Mouse (Mus musculus): ENCODE results near the gene Rad23a. TPM values are rescaled to one million over a fixed set of nuclear protein-coding genes. Genes with fewer than 3 reads are reported as not detected.

Rad23a gene
- polyA plus RNA-seq, 1 experiment from 2014 or later, result 102 TPM

DNA sequence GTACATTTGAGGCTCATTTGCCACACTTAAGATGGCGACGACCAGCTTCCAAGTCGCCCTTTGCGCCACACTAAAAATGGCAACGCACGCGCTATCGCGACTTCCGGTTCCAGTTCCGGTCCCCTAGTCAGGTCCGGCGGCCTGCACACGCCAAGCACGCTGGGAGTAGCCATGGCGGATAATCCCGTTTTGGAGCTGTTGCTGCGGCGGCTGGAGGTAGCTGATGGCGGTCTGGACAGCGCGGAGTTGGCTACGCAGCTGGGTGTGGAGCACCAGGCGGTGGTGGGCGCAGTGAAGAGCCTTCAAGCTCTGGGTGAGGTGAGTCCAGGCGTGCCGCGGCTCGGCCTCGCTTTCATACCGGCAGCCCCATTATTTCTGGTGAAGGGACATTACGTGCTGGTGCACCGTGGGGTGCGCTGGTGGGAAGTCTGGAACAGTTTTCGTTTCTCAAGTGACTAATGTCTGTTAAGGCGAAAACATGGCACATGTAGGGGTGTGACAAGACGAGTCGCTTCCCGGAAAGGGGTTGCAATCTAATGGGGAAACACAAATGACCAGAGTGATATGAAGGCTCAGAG is 16.5 kb upstream of the Rad23a start, which contains the start of gene Farsa:
Farsa (plus strand) TSS at position 126 of the 578 bp plus-strand sequence.
- H3K9me3 ChIP-seq, result no peaks in the 10 kb centered on the region
- H3K4me1 ChIP-seq, result peaks cover 12% of the 10 kb centered on the region
- WGBS, result under 1% methylated on average over 39 of the region's 39 CpGs
- H3K4me3 ChIP-seq, result peak within 1 kb of the TSS; percentile 90
- H3K9ac ChIP-seq, result peak within 1 kb of the TSS; percentile 88
- H3K36me3 ChIP-seq, result peaks cover 29% of the 10 kb centered on the region
- H3K27me3 ChIP-seq, result no peaks in the 10 kb centered on the region
- peak within 1 kb of the TSS; percentile 85 for H3K27ac ChIP-seq
- H3K4me2 ChIP-seq, result peak within 1 kb of the TSS; percentile 65
- ATAC-seq (ENCODE audit: insufficient number of reproducible peaks, low FRiP score, low TSS enrichment, low read depth), result peak; percentile 86

DNA sequence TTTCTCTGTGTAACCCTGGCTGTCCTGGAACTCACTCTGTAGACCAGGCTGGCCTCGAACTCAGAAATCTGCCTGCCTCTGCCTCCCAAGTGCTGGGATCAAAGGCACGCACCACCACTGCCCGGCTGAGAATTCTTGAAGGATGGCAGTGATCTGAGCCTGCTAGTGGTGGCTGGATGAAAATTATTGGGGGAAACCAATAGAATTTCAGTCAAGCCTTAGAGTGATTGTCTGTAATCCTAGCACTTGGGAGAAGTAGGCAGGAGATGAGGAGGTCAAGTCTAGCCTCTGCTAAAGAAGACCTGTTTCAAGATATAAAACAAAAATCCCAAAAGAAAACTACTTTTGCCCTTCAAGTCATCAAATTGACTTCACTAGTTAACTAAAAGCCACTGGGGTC is 16.0 kb upstream of the Rad23a start:
- H3K9me3 ChIP-seq, result no peaks in the 10 kb centered on the region
- H3K4me3 ChIP-seq, result peak overlapping the region; percentile 90; the same call in 1 of the 2 replicates
- WGBS, result 94% methylated on average over 3 of the region's 3 CpGs
- no peak overlapping the region for H3K9ac ChIP-seq
- no peak for ATAC-seq (ENCODE audit: insufficient number of reproducible peaks, low FRiP score, low TSS enrichment, low read depth)
- peaks cover 12% of the 10 kb centered on the region for H3K4me1 ChIP-seq
- no peak overlapping the region for H3K27ac ChIP-seq
- no peak overlapping the region for H3K4me2 ChIP-seq
- no peaks in the 10 kb centered on the region for H3K27me3 ChIP-seq
- peaks cover 24% of the 10 kb centered on the region for H3K36me3 ChIP-seq

DNA sequence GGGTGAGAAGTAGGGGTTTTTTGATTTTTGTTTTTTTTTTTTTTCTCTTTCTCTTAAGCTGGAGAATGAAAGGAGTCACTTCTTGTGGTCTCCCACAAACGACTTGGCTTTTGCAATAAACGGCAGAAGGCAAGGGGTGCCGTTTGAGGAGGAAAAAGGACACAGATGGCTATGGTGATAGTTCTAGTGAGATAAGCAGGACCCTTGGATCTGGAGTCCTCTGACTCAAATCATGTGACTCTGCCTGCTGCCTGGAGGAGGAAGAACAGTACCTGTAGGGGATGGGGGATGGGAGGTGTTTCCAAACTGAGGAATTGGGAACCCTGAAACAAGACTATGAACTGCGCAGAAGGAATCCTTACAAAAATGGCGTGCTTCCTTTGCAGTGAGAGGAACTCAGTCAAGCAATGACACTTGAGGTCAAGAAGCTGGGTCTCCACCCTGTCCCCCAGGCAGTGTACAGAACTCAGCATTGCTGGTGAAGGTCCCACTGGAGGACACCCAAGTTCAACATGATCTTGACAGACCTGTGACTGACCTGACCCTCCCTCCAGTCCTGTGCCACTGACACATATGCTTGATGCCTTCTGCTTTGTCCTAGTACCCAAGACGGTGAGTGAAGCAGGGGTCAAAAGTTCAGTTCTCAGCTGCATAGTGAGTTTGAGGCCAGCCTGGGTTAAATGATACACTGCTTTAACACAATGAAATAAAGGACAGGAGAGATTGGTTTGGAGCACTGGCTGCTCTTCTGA is 7.4 kb upstream of the Rad23a start:
- Histone ChIP-seq H3K4me1 (peaks cover 24% of the 10 kb centered on the region), H3K4me3 (peak overlapping the region; percentile 91), H3K27me3 (no peaks in the 10 kb centered on the region), H3K9ac (no peak overlapping the region), H3K27ac (peak overlapping the region; percentile 77; the same call in 1 of the 2 replicates), H3K36me3 (peaks cover 23% of the 10 kb centered on the region), H3K4me2 (peak overlapping the region; percentile 70), H3K9me3 (no peaks in the 10 kb centered on the region)
- WGBS, result 43% methylated on average over 6 of the region's 6 CpGs
- no peak for ATAC-seq (ENCODE audit: insufficient number of reproducible peaks, low FRiP score, low TSS enrichment, low read depth)

DNA sequence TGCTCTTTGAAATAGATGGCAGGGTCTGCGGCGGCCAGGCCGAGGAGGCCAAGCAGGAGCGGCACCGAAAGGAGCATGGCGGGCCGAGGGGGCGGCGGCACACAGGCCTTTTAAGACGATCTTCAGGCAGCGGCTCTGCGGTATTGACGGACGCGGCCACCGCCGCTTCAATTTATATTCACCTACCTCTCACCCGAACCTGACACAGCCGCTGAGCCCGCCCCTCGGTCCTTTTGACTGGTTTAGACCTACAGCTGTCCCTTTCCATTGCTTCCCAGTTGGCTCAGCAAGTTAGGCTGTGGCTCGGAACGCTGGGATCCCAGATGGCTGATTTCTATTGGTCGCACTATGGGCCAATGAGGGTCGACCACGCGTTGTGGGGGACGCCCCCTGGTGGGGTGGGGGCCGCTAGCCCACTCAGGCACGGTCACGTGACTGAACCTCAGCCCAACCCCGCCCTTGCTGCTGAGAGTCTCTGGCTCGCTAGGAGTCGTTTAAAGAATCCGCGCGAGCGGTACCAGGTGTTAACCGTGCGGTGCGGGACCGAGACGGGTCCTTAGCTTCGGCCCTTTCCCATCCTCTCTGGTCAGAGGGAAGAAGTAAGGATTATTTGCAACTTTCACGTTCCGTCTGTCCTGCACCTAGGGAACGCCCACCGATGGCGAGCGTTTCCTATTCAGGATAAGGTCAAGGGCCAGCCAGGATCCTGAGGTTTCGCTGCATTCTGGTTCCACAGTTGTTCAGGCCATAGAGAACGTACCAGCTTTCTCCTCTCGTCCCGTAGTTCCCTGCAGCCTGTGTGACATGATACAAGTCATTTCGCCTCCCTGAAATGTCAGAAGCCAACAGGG is 6.5 kb upstream of the Rad23a start, which contains the start of gene Calr:
Calr (minus strand) TSS at position 213 of the 851 bp plus-strand sequence.
- Histone ChIP-seq H3K4me2 (peak within 1 kb of the TSS; percentile 70), H3K4me3 (peak within 1 kb of the TSS; percentile 91), H3K4me1 (peaks cover 30% of the 10 kb centered on the region), H3K9ac (peak within 1 kb of the TSS; percentile 92), H3K9me3 (no peaks in the 10 kb centered on the region), H3K36me3 (peaks cover 32% of the 10 kb centered on the region), H3K27me3 (no peaks in the 10 kb centered on the region), H3K27ac (peak within 1 kb of the TSS; percentile 83)
- peak; percentile 99 for ATAC-seq (ENCODE audit: insufficient number of reproducible peaks, low FRiP score, low TSS enrichment, low read depth)
- under 1% methylated on average over 55 of the region's 55 CpGs for WGBS

DNA sequence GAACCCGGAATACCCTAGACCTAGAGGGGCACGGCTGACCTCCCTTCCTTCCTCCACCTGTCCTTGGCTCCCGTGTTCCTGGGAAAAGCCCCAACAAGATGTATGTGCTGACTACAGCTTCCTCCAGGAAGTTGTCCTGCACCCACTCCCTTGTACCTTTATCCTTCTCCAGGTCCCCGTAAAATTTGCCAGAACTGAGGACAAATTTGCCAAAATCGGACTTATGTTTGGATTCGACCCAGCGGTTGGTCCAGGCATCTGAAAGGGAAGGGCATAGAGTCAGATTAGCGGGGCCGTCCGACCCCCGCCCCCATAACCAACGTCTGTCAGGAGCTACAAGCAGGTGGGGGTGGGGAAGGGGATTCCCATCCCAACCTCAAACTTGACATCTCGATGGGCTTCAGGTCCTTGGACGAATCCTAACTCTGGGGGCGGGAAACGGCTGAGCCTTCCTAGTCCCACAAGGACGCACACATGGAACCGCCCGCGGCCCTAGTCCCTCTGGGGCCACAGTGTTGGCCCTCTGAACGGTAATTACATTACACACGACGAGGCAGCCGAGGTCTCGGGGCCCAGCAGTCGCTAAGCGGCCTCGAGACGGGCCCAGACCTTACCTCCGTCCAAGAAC is 5.7 kb upstream of the Rad23a start:
- Histone ChIP-seq H3K4me1 (peaks cover 30% of the 10 kb centered on the region), H3K4me2 (peak overlapping the region; percentile 61), H3K36me3 (peaks cover 38% of the 10 kb centered on the region), H3K4me3 (peak overlapping the region; percentile 91), H3K27me3 (no peaks in the 10 kb centered on the region), H3K9ac (peak overlapping the region; percentile 92), H3K27ac (peak overlapping the region; percentile 83), H3K9me3 (no peaks in the 10 kb centered on the region)
- under 1% methylated on average over 30 of the region's 30 CpGs for WGBS
- peak; percentile 1; the same call in 1 of the 2 replicates for ATAC-seq (ENCODE audit: insufficient number of reproducible peaks, low FRiP score, low TSS enrichment, low read depth)

DNA sequence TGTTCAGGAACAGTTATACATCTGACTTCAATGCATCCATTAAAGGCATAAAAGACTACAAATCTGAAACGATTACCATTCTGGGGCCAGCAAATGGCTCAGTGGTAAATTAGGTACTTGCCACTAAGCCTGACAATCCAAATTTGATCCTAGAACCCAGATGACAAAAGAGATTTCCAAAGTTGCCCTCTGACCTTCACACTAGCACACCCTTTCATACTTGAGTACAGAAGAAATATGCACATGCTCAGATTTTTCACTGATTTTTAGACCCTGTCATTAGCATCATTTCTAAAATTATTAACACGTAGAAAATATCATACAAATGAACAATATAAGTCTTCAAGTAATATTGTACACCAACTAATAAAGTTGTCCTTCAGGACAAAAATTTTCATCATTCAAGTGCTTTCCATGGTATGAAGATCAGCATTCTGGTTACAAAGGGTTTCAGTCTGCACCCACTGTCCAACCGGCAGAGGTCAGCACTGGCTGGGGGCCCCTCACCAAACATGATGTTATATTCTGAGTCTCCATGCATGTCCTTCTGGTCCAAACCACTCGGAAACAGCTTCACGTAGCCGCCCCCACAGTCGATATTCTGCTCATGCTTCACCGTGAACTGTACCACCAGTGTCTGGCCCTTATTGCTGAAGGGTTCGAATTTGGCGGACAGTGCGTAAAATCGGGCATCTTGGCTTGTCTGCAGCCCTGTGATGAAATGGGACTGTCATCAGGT is 5.1 kb upstream of the Rad23a start:
- WGBS, result 11% methylated on average over 12 of the region's 12 CpGs
- Histone ChIP-seq H3K36me3 (peaks cover 38% of the 10 kb centered on the region), H3K9me3 (no peaks in the 10 kb centered on the region), H3K27me3 (no peaks in the 10 kb centered on the region), H3K4me2 (peak overlapping the region; percentile 61), H3K27ac (peak overlapping the region; percentile 83; the same call in 1 of the 2 replicates), H3K4me3 (peak overlapping the region; percentile 91), H3K9ac (peak overlapping the region; percentile 92), H3K4me1 (peaks cover 30% of the 10 kb centered on the region)
- no peak for ATAC-seq (ENCODE audit: insufficient number of reproducible peaks, low FRiP score, low TSS enrichment, low read depth)

DNA sequence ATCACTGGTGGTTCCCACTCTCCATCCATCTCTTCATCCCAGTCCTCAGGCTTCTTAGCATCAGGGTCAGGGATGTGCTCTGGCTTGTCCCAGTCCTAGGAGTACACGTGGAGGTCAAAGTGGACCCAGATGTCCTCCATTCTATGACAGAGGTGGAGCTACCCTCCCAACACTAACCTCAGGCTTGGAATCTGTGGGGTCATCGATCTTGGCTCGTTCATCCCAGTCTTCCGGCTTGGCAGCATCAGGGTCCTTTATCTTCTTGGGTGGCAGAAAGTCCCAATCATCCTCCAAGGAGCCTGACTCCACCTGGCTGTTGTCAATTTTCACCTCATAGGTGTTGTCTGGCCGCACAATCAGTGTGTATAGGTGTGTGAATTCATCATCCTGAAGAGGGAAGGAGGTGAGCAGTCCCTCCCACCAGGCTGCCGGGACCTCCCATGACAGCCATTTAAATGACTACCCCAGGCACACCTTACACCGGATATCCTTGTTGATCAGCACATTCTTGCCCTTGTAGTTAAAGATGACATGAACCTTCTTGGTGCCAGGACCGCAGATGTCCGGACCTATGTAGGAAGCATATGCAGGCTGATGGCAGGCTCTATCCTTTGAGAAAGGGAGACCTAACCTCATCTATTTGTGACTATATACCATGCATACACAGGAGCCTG is 4.1 kb upstream of the Rad23a start:
- 77% methylated on average over 9 of the region's 9 CpGs for WGBS
- H3K27me3 ChIP-seq, result no peaks in the 10 kb centered on the region
- ATAC-seq (ENCODE audit: insufficient number of reproducible peaks, low FRiP score, low TSS enrichment, low read depth), result no peak

DNA sequence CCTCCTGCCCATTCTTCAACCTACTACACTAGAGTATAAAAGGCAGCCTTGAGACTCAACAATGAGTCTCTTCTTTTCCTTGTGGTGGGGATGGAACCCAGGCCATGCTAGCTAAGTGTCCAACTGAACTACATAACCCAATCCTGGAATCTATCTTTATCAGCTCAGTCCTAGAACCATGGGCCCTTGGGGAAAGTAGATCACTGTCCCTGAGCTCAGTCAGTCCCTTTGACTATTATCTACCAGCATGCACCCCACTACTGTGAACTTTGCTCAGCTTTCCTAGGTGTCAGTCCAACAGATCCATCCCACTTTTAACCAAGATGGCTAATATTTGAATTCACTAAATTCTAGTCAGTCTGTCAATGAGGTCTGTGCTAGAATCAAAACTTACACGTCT is 1.0 kb upstream of the Rad23a start:
- H3K36me3 ChIP-seq, result peaks cover 61% of the 10 kb centered on the region
- 0 out of 2 replicates have a peak overlapping the region, but pooled peaks have one; percentile 91 for H3K27ac ChIP-seq
- no peak for ATAC-seq (ENCODE audit: insufficient number of reproducible peaks, low FRiP score, low TSS enrichment, low read depth)
- peaks cover 49% of the 10 kb centered on the region for H3K4me1 ChIP-seq
- no peak overlapping the region for H3K9ac ChIP-seq
- H3K9me3 ChIP-seq, result no peaks in the 10 kb centered on the region
- whole genome bisulfite sequencing, result 72% methylated on average over 1 of the region's 1 CpGs
- H3K27me3 ChIP-seq, result no peaks in the 10 kb centered on the region
- H3K4me2 ChIP-seq, result no peak overlapping the region
- H3K4me3 ChIP-seq, result no peak overlapping the region

More for the DNA sequence above, 4.1 kb upstream of the Rad23a start:
- Histone ChIP-seq H3K4me2 (peak overlapping the region; percentile 61), H3K9ac (peak overlapping the region; percentile 23), H3K27ac (peak overlapping the region; percentile 6), H3K36me3 (peaks cover 38% of the 10 kb centered on the region), H3K4me1 (peaks cover 33% of the 10 kb centered on the region), H3K4me3 (peak overlapping the region; percentile 91), H3K9me3 (no peaks in the 10 kb centered on the region)

DNA sequence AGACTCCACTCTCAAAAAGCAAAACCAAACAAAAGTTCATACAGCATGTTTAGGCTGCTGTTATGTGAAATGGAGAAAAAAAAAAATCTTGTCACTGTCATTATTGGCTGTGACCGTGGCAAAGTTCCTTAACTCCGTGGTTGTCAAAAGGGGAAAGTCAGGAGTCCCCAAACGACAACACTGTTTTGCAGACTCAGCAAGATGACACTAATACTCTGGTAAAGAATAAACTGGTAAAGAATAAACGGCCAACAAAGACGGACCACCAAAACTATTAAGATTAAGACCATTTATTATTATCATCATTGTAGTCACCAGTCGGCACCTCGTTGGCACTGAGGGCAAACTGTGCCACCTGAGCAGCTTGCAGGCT is 604 bp downstream of the Rad23a start:
- H3K9ac ChIP-seq, result peak overlapping the region; percentile 85
- peaks cover 57% of the 10 kb centered on the region for H3K4me1 ChIP-seq
- no peaks in the 10 kb centered on the region for H3K27me3 ChIP-seq
- 3% methylated on average over 7 of the region's 7 CpGs for WGBS
- H3K4me2 ChIP-seq, result peak overlapping the region; percentile 64
- ATAC-seq (ENCODE audit: insufficient number of reproducible peaks, low FRiP score, low TSS enrichment, low read depth), result no peak
- peak overlapping the region; percentile 84 for H3K4me3 ChIP-seq
- peak overlapping the region; percentile 91 for H3K27ac ChIP-seq
- H3K36me3 ChIP-seq, result peaks cover 74% of the 10 kb centered on the region
- no peaks in the 10 kb centered on the region for H3K9me3 ChIP-seq

DNA sequence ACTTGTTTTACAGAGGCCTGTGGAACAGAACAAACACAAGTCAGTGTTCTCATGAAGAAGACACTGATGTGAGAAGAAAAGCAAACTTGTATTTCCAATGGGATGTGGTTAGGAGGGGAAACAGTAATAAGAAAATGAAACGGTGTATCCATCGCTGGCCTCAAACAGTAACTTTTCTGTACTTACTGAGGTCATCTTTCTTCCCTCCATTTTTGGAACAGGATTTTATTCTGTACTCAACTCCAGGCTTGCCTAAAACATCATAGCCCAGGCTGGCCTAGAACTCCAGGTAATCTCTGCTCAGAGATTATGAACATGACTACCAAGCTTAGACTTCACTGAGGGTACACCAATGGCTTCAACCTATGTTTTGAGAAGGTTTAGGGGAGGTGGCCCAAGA is 1.1 kb downstream of the Rad23a start:
- H3K4me1 ChIP-seq, result peaks cover 57% of the 10 kb centered on the region
- H3K27ac ChIP-seq, result peak overlapping the region; percentile 91; the same call in 1 of the 2 replicates
- ATAC-seq (ENCODE audit: insufficient number of reproducible peaks, low FRiP score, low TSS enrichment, low read depth), result no peak
- H3K4me3 ChIP-seq, result peak overlapping the region; percentile 84
- peak overlapping the region; percentile 64 for H3K4me2 ChIP-seq
- H3K27me3 ChIP-seq, result no peaks in the 10 kb centered on the region
- H3K9me3 ChIP-seq, result no peaks in the 10 kb centered on the region
- peaks cover 74% of the 10 kb centered on the region for H3K36me3 ChIP-seq
- 0 out of 2 replicates have a peak overlapping the region, but pooled peaks have one; percentile 28 for H3K9ac ChIP-seq
- 81% methylated on average over 2 of the region's 2 CpGs for WGBS
